ENCODE assay signal across 8 mouse cellular contexts in the genomic region with DNA sequence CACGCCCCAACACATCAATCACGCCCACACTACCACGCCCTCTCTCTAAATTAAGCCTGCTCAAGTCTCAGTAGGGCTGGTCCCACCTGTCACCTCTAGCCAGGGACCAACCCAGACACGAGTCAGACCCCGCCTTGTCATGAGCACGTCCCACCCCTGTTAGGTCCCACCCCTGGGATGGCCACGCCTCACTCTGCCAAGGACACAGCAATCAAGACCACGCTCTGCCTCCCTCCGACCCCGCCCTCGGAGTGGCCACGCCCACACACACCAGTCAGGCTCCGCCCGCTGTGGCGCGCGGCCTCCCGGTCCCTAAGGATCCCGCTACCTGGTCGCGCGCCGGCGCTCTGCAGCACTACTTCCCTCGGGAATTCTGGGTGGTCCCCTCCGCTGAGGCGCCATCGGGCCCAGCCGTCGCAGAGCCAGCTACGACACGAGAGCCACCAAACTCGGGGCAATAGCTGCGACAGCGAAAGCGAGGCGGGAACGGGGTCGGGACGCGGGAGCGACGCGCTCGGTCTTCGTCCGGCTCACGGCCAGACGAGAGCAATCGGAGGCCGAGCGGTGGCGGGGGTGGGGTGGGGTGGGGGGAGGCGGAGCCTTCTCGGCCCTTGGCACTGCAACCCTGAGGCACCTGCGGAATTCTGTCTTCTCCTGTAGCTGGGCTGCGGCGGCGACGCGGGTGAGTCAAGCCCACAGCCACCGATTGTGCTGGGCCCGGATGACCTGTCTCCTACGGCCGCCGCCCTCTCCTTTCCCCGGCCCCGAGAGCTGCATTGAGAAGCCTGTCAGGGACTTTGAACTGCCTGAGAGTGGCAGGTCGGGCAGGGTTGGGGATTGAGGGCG. TPM values are rescaled to one million over a fixed set of nuclear protein-coding genes. Genes with fewer than 3 reads are reported as not detected.
DNase-seq lines count a peak whose midpoint lies in the region; ATAC-seq lines count a peak whose summit lies in the region.

A gene (plus strand): TSS at position 273 of the 846 bp plus-strand sequence.
A gene (minus strand): TSS at position 551 of the 846 bp plus-strand sequence.

- peak; percentile 98 for ATAC-seq in forebrain, embryonic 14.5 days
- peak; percentile 98 for ATAC-seq in neural tube, embryonic 15.5 days (ENCODE audit: low FRiP score)

- peak within 1 kb of the TSS; percentile 66 for H3K4me3 ChIP-seq in forebrain, embryonic 14.5 days (ENCODE audit: low read depth, low read length)
- H3K4me3 ChIP-seq in neural tube, embryonic 15.5 days (replicated peaks): peak within 1 kb of the TSS; percentile 68

- peak; percentile 100 for DNase-seq in ES-CJ7 (ENCODE audit: low read depth, low spot score)
- DNase-seq in cerebellum, adult 11 months: peak; percentile 93
- DNase-seq in forebrain, embryonic 14.5 days (ENCODE audit: low spot score): peak; percentile 97
- peak; percentile 93 to 97 for DNase-seq in heart, postnatal 14 days
- DNase-seq in layer of hippocampus, adult 11-12 months (ENCODE audit: low spot score): peak; percentile 93
- DNase-seq in lung, adult 18-20 months: peak; percentile 95 to 97
- DNase-seq in testis, postnatal 14 days (ENCODE audit: low spot score): peak; percentile 94

- H3K27ac ChIP-seq in forebrain, embryonic 14.5 days (ENCODE audit: low read depth, low read length): peak within 1 kb of the TSS; percentile 85
- H3K27ac ChIP-seq in neural tube, embryonic 15.5 days (replicated peaks): peak within 1 kb of the TSS; percentile 91

- H3K9me3 ChIP-seq in forebrain, embryonic 14.5 days (replicated peaks; ENCODE audit: control insufficient read depth, low read length): no peaks in the 10 kb centered on the region
- no peaks in the 10 kb centered on the region for H3K9me3 ChIP-seq in neural tube, embryonic 15.5 days (replicated peaks)

- no peaks in the 10 kb centered on the region for H3K27me3 ChIP-seq in forebrain, embryonic 14.5 days (replicated peaks; ENCODE audit: control insufficient read depth, insufficient read depth, low read length)
- H3K27me3 ChIP-seq in neural tube, embryonic 15.5 days (replicated peaks): no peaks in the 10 kb centered on the region

- intact Hi-C loops in heart, postnatal 14 days (cut with DNase I): loop anchor here (2.0 to 5.0 kb wide), 3 partner anchors 32 to 142 kb away; a partner anchor contains a TSS

- peak within 1 kb of the TSS; percentile 79 for H3K9ac ChIP-seq in forebrain, embryonic 14.5 days (ENCODE audit: low read length)
- peak within 1 kb of the TSS; percentile 67 for H3K9ac ChIP-seq in neural tube, embryonic 15.5 days (replicated peaks)

- peak within 1 kb of the TSS; percentile 75 for H3K4me2 ChIP-seq in forebrain, embryonic 14.5 days (ENCODE audit: low read length)
- H3K4me2 ChIP-seq in neural tube, embryonic 15.5 days: peak within 1 kb of the TSS; percentile 59

- peaks cover 9% of the 10 kb centered on the region; the same call in 1 of the 2 replicates for H3K36me3 ChIP-seq in forebrain, embryonic 14.5 days (ENCODE audit: control insufficient read depth, insufficient read depth, low read length)
- H3K36me3 ChIP-seq in neural tube, embryonic 15.5 days: peaks cover 19% of the 10 kb centered on the region

- under 1% methylated on average over 70 of the region's 70 CpGs for WGBS in forebrain, embryonic 14.5 days
- WGBS in neural tube, embryonic 15.5 days: under 1% methylated on average over 70 of the region's 70 CpGs

- H3K4me1 ChIP-seq in forebrain, embryonic 14.5 days (ENCODE audit: control insufficient read depth, insufficient read depth, low read length): peaks cover 4% of the 10 kb centered on the region; the same call in 1 of the 2 replicates
- H3K4me1 ChIP-seq in neural tube, embryonic 15.5 days: peaks cover 14% of the 10 kb centered on the region

RNA-seq across cellular contexts. Expression of the first gene that starts in this region (rescaled TPM):
- polyA plus RNA-seq in forebrain, embryonic 14.5 days (2014; fragmentation: Nextera tagmentation; extraction: Ambion mirVana): 11.9 and 14.8 TPM in 2 replicates
- total RNA-seq in heart, postnatal 14 days (2021): 1 to 10 TPM; 9.4 to 9.5 TPM
- polyA plus RNA-seq in neural tube, embryonic 15.5 days (2015; fragmentation: Nextera tagmentation; extraction: Ambion mirVana): 28.9 and 35.1 TPM in 2 replicates

RNA-seq across cellular contexts. Expression of the second gene that starts in this region (rescaled TPM):
- 18.6 and 19.5 TPM in 2 replicates for polyA plus RNA-seq in forebrain, embryonic 14.5 days (2014; fragmentation: Nextera tagmentation; extraction: Ambion mirVana)
- total RNA-seq in heart, postnatal 14 days (2021): 10 to 100 TPM; 14.4 to 18.4 TPM
- polyA plus RNA-seq in neural tube, embryonic 15.5 days (2015; fragmentation: Nextera tagmentation; extraction: Ambion mirVana): 26.8 and 31.7 TPM in 2 replicates

Comparison
In these comparisons a context has a peak if more than half of its experiments do, and no peak if none do; other contexts are left out.
1. Peak in every context shown above with its lines: DNase-seq, ATAC-seq, H3K4me3 ChIP-seq and H3K27ac ChIP-seq.